Mouse (Mus musculus): Measurements from ENCODE around the gene Treml1.

DNA sequence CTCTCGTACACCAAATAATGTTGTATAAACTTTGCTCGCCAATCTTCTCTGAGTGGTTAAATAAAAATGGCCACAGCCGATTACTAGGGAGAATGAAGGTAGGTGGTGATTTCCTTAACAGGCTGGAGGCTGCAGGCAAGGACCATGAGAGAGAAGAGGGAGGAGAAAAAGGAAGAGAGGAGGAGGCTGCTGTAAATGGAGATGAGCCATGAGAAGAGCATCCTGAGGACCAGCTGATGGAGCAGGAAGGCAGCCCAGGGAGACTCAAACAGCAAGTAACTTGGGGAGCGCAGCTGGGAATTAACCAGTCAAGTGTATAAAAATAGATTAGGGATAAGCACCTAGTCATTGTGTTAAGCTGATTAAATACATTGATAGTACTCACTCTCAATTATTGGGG, 25.5 kb upstream of the Treml1 start:
- no peak for TF ChIP-seq CTCF (IDR thresholded peaks at IDR 0.05; ENCODE audit: low read depth)
- no peak for TF ChIP-seq EP300 (optimal IDR thresholded peaks at IDR 0.05)

Measured in stomach, postnatal 0 days (tissue).